Mouse (Mus musculus): ENCODE data around the gene Krt84.

GRCm38 (mm10) chr15:101581701-101582100, 49.1 kb upstream of the Krt84 start:
- TF ChIP-seq CTCF (IDR thresholded peaks at IDR 0.05) (no peak), EP300 (IDR thresholded peaks at IDR 0.05; ENCODE audit: insufficient read depth, low read depth, low read length) (no peak)
